Comparison of ENCODE assay signal across 9 mouse cellular contexts in genomic region chr12:85341131-85341530, GRCm38 (mm10). TPM values are rescaled to one million over a fixed set of nuclear protein-coding genes. Genes with fewer than 3 reads are reported as not detected.
DNase-seq lines count a peak whose midpoint lies in the region; ATAC-seq and TF ChIP-seq lines count a peak whose summit lies in the region.
"Had no signal": no experiment of that assay in that cellular context is flagged by ENCODE, and none has a peak within 500 bp of the region (broad histone marks: within the 10 kb centered on the region; RNA-seq: fewer than 3 reads in every experiment).

No protein-coding gene starts in this region.

- no peak overlapping the region for H3K27ac ChIP-seq in hindbrain, embryonic 11.5 days (ENCODE audit: low read depth, low read length)
- H3K27ac ChIP-seq in hindbrain, embryonic 12.5 days = no peak overlapping the region
- no peak overlapping the region; the same call in 1 of the 2 replicates for H3K27ac ChIP-seq in forebrain, embryonic 16.5 days (ENCODE audit: low read length)
- H3K27ac ChIP-seq in midbrain, embryonic 10.5 days (replicated peaks) = 0 out of 2 replicates have a peak overlapping the region, but pooled peaks have one; percentile 35
- H3K27ac ChIP-seq: limb, embryonic 12.5 days had no signal

- no peak overlapping the region for H3K9ac ChIP-seq in hindbrain, embryonic 11.5 days (ENCODE audit: low read depth, low read length)
- no peak overlapping the region for H3K9ac ChIP-seq in hindbrain, embryonic 12.5 days
- H3K9ac ChIP-seq in forebrain, embryonic 16.5 days (replicated peaks; ENCODE audit: low read depth, low read length) = no peak overlapping the region
- H3K9ac ChIP-seq: limb, embryonic 12.5 days had no signal

- ATAC-seq in hindbrain, embryonic 11.5 days (ENCODE audit: low FRiP score) = no peak
- ATAC-seq in hindbrain, embryonic 12.5 days (ENCODE audit: low FRiP score) = no peak
- no peak for ATAC-seq in Patski
- ATAC-seq in forebrain, embryonic 16.5 days = peak; percentile 31; the same call in 1 of the 2 replicates

- no peaks in the 10 kb centered on the region for H3K27me3 ChIP-seq in hindbrain, embryonic 11.5 days (ENCODE audit: control insufficient read depth, insufficient read depth, low read length)
- no peaks in the 10 kb centered on the region for H3K27me3 ChIP-seq in hindbrain, embryonic 12.5 days
- no peaks in the 10 kb centered on the region for H3K27me3 ChIP-seq in Patski
- H3K27me3 ChIP-seq in forebrain, embryonic 16.5 days (replicated peaks; ENCODE audit: control insufficient read depth, insufficient read depth, low read length) = no peaks in the 10 kb centered on the region
- H3K27me3 ChIP-seq in midbrain, embryonic 10.5 days (ENCODE audit: low read depth, poor library complexity, severe bottlenecking) = no peaks in the 10 kb centered on the region
- H3K27me3 ChIP-seq: limb, embryonic 12.5 days had no signal

- 61% methylated on average over 1 of the region's 1 CpGs for WGBS in hindbrain, embryonic 11.5 days
- WGBS in hindbrain, embryonic 12.5 days = 60% methylated on average over 1 of the region's 1 CpGs
- WGBS in forebrain, embryonic 16.5 days = 62% methylated on average over 1 of the region's 1 CpGs
- WGBS in midbrain, embryonic 10.5 days = 79% methylated on average over 1 of the region's 1 CpGs

- CTCF ChIA-PET in Patski (lab: Charles Lee) = no interaction called here

- no peaks in the 10 kb centered on the region for H3K36me3 ChIP-seq in hindbrain, embryonic 11.5 days (ENCODE audit: control insufficient read depth, insufficient read depth, low read length)
- peaks cover 16% of the 10 kb centered on the region; the same call in 1 of the 2 replicates for H3K36me3 ChIP-seq in hindbrain, embryonic 12.5 days
- peaks cover 2% of the 10 kb centered on the region; the same call in 1 of the 2 replicates for H3K36me3 ChIP-seq in forebrain, embryonic 16.5 days (ENCODE audit: control insufficient read depth, insufficient read depth)
- H3K36me3 ChIP-seq in midbrain, embryonic 10.5 days = peaks cover 38% of the 10 kb centered on the region

- POLR2A ChIA-PET in Patski (lab: Charles Lee) = no interaction called here

- no peak overlapping the region for H3K4me3 ChIP-seq in hindbrain, embryonic 11.5 days (ENCODE audit: low read depth, low read length)
- no peak overlapping the region for H3K4me3 ChIP-seq in hindbrain, embryonic 12.5 days
- no peak overlapping the region for H3K4me3 ChIP-seq in forebrain, embryonic 16.5 days (replicated peaks; ENCODE audit: low read length)
- H3K4me3 ChIP-seq in midbrain, embryonic 10.5 days = no peak overlapping the region
- H3K4me3 ChIP-seq: limb, embryonic 12.5 days had no signal

- in situ Hi-C loops in Patski (cut with MboI; ENCODE audit: low pct_unique_long_range_greater_than_20kb) = loop anchor here (5.0 to 25.0 kb wide), 3 partner anchors 146 to 746 kb away; partner anchors contain the start of genes Ift43 and Tgfb3

- no peak overlapping the region for H3K4me2 ChIP-seq in hindbrain, embryonic 11.5 days (replicated peaks; ENCODE audit: low read depth, low read length)
- H3K4me2 ChIP-seq in hindbrain, embryonic 12.5 days (replicated peaks) = no peak overlapping the region
- H3K4me2 ChIP-seq in forebrain, embryonic 16.5 days (ENCODE audit: low read length) = no peak overlapping the region

- peak; percentile 54 for TF ChIP-seq CTCF in Patski (IDR thresholded peaks at IDR 0.05)

- H3K4me1 ChIP-seq in hindbrain, embryonic 11.5 days (replicated peaks; ENCODE audit: control insufficient read depth, insufficient read depth, low read length) = no peaks in the 10 kb centered on the region
- peaks cover 16% of the 10 kb centered on the region for H3K4me1 ChIP-seq in hindbrain, embryonic 12.5 days
- peaks cover 12% of the 10 kb centered on the region for H3K4me1 ChIP-seq in forebrain, embryonic 16.5 days (replicated peaks; ENCODE audit: control insufficient read depth, insufficient read depth, low read length)
- peaks cover 23% of the 10 kb centered on the region for H3K4me1 ChIP-seq in midbrain, embryonic 10.5 days

- peak; percentile 79 for DNase-seq in hindbrain, embryonic 11.5 days (ENCODE audit: low spot score)
- peak; percentile 43 to 55 for DNase-seq in B cell, adult 2 months
- DNase-seq in Patski (ENCODE audit: low read depth, low spot score) = no peak
- DNase-seq in midbrain, embryonic 10.5 days (ENCODE audit: low spot score) = no peak
- no peak for DNase-seq in adrenal gland, postnatal 25 days
- DNase-seq in urinary bladder, postnatal 25 days (ENCODE audit: low spot score) = no peak

- no peaks in the 10 kb centered on the region for H3K9me3 ChIP-seq in hindbrain, embryonic 11.5 days (ENCODE audit: control insufficient read depth, low read length)
- no peaks in the 10 kb centered on the region for H3K9me3 ChIP-seq in hindbrain, embryonic 12.5 days (replicated peaks)
- H3K9me3 ChIP-seq in forebrain, embryonic 16.5 days (ENCODE audit: control insufficient read depth, low read length) = no peaks in the 10 kb centered on the region
- no peaks in the 10 kb centered on the region for H3K9me3 ChIP-seq in midbrain, embryonic 10.5 days (replicated peaks)
- H3K9me3 ChIP-seq: limb, embryonic 12.5 days had no signal

RNA-seq across cellular contexts. Expression of gene Nek9, which starts 2.0 kb away (rescaled TPM):
- polyA plus RNA-seq in hindbrain, embryonic 11.5 days (2014; fragmentation: Nextera tagmentation; extraction: Ambion mirVana) = 10.2 and 13.4 TPM in 2 replicates
- 26.7 and 28.2 TPM in 2 replicates for polyA plus RNA-seq in hindbrain, embryonic 12.5 days (2016; fragmentation: Nextera tagmentation; extraction: Ambion mirVana)
- 82.4 TPM for polyA plus RNA-seq in Patski (2021)
- polyA plus RNA-seq in forebrain, embryonic 16.5 days (2015; fragmentation: Nextera tagmentation; extraction: Ambion mirVana) = 13.2 and 13.9 TPM in 2 replicates
- polyA plus RNA-seq in midbrain, embryonic 10.5 days (2016; fragmentation: Nextera tagmentation; extraction: Ambion mirVana) = 20.6 and 21.5 TPM in 2 replicates
- total RNA-seq in adrenal gland, postnatal 25 days (2021) = 75.7 and 94.0 TPM in 2 replicates

RNA-seq across cellular contexts. Expression of gene Tmed10, which starts 33.5 kb away (rescaled TPM):
- 279 TPM in 2 replicates for polyA plus RNA-seq in hindbrain, embryonic 11.5 days (2014; fragmentation: Nextera tagmentation; extraction: Ambion mirVana)
- 238 and 247 TPM in 2 replicates for polyA plus RNA-seq in hindbrain, embryonic 12.5 days (2016; fragmentation: Nextera tagmentation; extraction: Ambion mirVana)
- 238 TPM for polyA plus RNA-seq in Patski (2021)
- 150 and 175 TPM in 2 replicates for polyA plus RNA-seq in forebrain, embryonic 16.5 days (2015; fragmentation: Nextera tagmentation; extraction: Ambion mirVana)
- polyA plus RNA-seq in midbrain, embryonic 10.5 days (2016; fragmentation: Nextera tagmentation; extraction: Ambion mirVana) = 258 and 269 TPM in 2 replicates
- 287 and 302 TPM in 2 replicates for total RNA-seq in adrenal gland, postnatal 25 days (2021)

RNA-seq across cellular contexts. Expression of gene Zc2hc1c, which starts 52.7 kb away (rescaled TPM):
- 1.2 and 1.5 TPM in 2 replicates for polyA plus RNA-seq in hindbrain, embryonic 11.5 days (2014; fragmentation: Nextera tagmentation; extraction: Ambion mirVana)
- 1.3 and 1.4 TPM in 2 replicates for polyA plus RNA-seq in hindbrain, embryonic 12.5 days (2016; fragmentation: Nextera tagmentation; extraction: Ambion mirVana)
- polyA plus RNA-seq in Patski (2021) = 3.9 TPM
- 0.86 and 0.98 TPM in 2 replicates for polyA plus RNA-seq in forebrain, embryonic 16.5 days (2015; fragmentation: Nextera tagmentation; extraction: Ambion mirVana)
- 1.2 and 1.5 TPM in 2 replicates for polyA plus RNA-seq in midbrain, embryonic 10.5 days (2016; fragmentation: Nextera tagmentation; extraction: Ambion mirVana)
- 1.8 and 1.9 TPM in 2 replicates for total RNA-seq in adrenal gland, postnatal 25 days (2021)

RNA-seq across cellular contexts. Expression of gene Acyp1, which starts 52.9 kb away (rescaled TPM):
- polyA plus RNA-seq in hindbrain, embryonic 11.5 days (2014; fragmentation: Nextera tagmentation; extraction: Ambion mirVana) = 71.4 and 73.8 TPM in 2 replicates
- 62.2 and 67.9 TPM in 2 replicates for polyA plus RNA-seq in hindbrain, embryonic 12.5 days (2016; fragmentation: Nextera tagmentation; extraction: Ambion mirVana)
- polyA plus RNA-seq in Patski (2021) = 19.9 TPM
- 46.9 and 52.8 TPM in 2 replicates for polyA plus RNA-seq in forebrain, embryonic 16.5 days (2015; fragmentation: Nextera tagmentation; extraction: Ambion mirVana)
- 60.3 and 61.4 TPM in 2 replicates for polyA plus RNA-seq in midbrain, embryonic 10.5 days (2016; fragmentation: Nextera tagmentation; extraction: Ambion mirVana)
- 30.2 and 42.2 TPM in 2 replicates for total RNA-seq in adrenal gland, postnatal 25 days (2021)

Comparison
In these comparisons a context has a peak if more than half of its experiments do, and no peak if none do; other contexts are left out.
1. DNase-seq: peak in hindbrain, embryonic 11.5 days (single experiment) and B cell, adult 2 months (2 of 2); none in Patski (single experiment), midbrain, embryonic 10.5 days (single experiment), adrenal gland, postnatal 25 days (single experiment) and urinary bladder, postnatal 25 days (single experiment).